Mouse (Mus musculus) embryonic facial prominence, embryonic 11.5 days (tissue): ENCODE results near the gene Hsf4. TPM values are rescaled to one million over a fixed set of nuclear protein-coding genes. Genes with fewer than 3 reads are reported as not detected.

Source experiments
- ATAC-seq: fragments of 200-750 bp; cut with Nextera tagmentation; replicated peaks from 2 replicates; pipeline ENCODE4 v1.8.0; 2017; ENCODE audit warnings: low read depth; ENCODE audit not compliant: insufficient number of reproducible peaks, low FRiP score, low TSS enrichment
- DNase-seq: peaks from one replicate; pipeline ENCODE4 v3.0.0-alpha.2; 2015; ENCODE audit warnings: low spot score
- H3K27ac ChIP-seq: fragments of 300-500 bp; sonication (generic); replicated peaks from 2 replicates; pipeline ENCODE4 v1.5.1; 2014; ENCODE audit warnings: mild to moderate bottlenecking, low read depth, low read length, control low read depth
- H3K27me3 ChIP-seq: fragments of 300-500 bp; sonication (generic); 2 replicates; pipeline ENCODE4 v1.6.1; 2014; ENCODE audit warnings: mild to moderate bottlenecking, low read length, moderate library complexity, mixed read lengths; ENCODE audit not compliant: control insufficient read depth, insufficient read depth
- H3K36me3 ChIP-seq: fragments of 300-500 bp; sonication (generic); replicated peaks from 2 replicates; pipeline ENCODE4 v1.6.1; 2014; ENCODE audit warnings: low read depth, mild to moderate bottlenecking, low read length, moderate library complexity, mixed read lengths; ENCODE audit not compliant: control insufficient read depth, insufficient read depth
- H3K4me1 ChIP-seq: fragments of 300-500 bp; sonication (generic); 2 replicates; pipeline ENCODE4 v1.6.1; 2014; ENCODE audit warnings: low read length, mixed read lengths; ENCODE audit not compliant: control insufficient read depth, insufficient read depth
- H3K4me2 ChIP-seq: fragments of 300-500 bp; sonication (generic); 2 replicates; pipeline ENCODE4 v1.6.1; 2014; ENCODE audit warnings: low read depth, mild to moderate bottlenecking, control low read depth, low read length, moderate library complexity
- H3K4me3 ChIP-seq: fragments of 300-500 bp; sonication (generic); 2 replicates; pipeline ENCODE4 v1.5.1; 2014; ENCODE audit warnings: low read depth, low read length, control low read depth
- H3K9ac ChIP-seq: fragments of 300-500 bp; sonication (generic); replicated peaks from 2 replicates; pipeline ENCODE4 v1.6.1; 2014; ENCODE audit warnings: mild to moderate bottlenecking, control low read depth, low read length
- H3K9me3 ChIP-seq: fragments of 300-500 bp; sonication (generic); replicated peaks from 2 replicates; pipeline ENCODE4 v1.6.1; 2016; ENCODE audit warnings: mild to moderate bottlenecking, low read length, inconsistent platforms, mixed read lengths; ENCODE audit not compliant: control insufficient read depth
- WGBS: fragments of 180-500 bp; shearing (Covaris S2); extraction: QIAGEN DNeasy Blood & Tissue Kit; methylation state at CpG from one replicate; pipeline ENCODE4 v1.1.7; 2014; 5-methylcytosine and 5-hydroxymethylcytosine counted together
- polyA plus RNA-seq: library from polyadenylated mRNA; unstranded; fragments of >200 nt; fragmentation: Nextera tagmentation; extraction: Ambion mirVana; gene quantifications from 2 replicates; pipeline ENCODE4 v1.2.1, GENCODE M21; 2014

Hsf4 gene
- polyA plus RNA-seq, 1 experiment from 2014 or later: 0.13 TPM

GRCm38 (mm10) chr8:105297511-105298192 is 28.1 kb downstream of the Hsf4 start, which contains the start of gene E2f4:
Gene E2f4, plus strand, starts transcription at chr8:105297663.
- H3K9ac ChIP-seq: peak within 1 kb of the TSS; percentile 92
- peak within 1 kb of the TSS; percentile 41 for H3K27ac ChIP-seq
- peak within 1 kb of the TSS; percentile 98 for H3K4me3 ChIP-seq
- peaks cover 5% of the 10 kb centered on the region; the same call in 1 of the 2 replicates for H3K36me3 ChIP-seq
- H3K4me2 ChIP-seq: peak within 1 kb of the TSS; percentile 86
- H3K9me3 ChIP-seq: no peaks in the 10 kb centered on the region
- peak; percentile 98 for DNase-seq
- peak; percentile 75 for ATAC-seq
- under 1% methylated on average over 58 of the region's 58 CpGs for WGBS
- H3K4me1 ChIP-seq: peaks cover 5% of the 10 kb centered on the region
- H3K27me3 ChIP-seq: no peaks in the 10 kb centered on the region

DNA sequence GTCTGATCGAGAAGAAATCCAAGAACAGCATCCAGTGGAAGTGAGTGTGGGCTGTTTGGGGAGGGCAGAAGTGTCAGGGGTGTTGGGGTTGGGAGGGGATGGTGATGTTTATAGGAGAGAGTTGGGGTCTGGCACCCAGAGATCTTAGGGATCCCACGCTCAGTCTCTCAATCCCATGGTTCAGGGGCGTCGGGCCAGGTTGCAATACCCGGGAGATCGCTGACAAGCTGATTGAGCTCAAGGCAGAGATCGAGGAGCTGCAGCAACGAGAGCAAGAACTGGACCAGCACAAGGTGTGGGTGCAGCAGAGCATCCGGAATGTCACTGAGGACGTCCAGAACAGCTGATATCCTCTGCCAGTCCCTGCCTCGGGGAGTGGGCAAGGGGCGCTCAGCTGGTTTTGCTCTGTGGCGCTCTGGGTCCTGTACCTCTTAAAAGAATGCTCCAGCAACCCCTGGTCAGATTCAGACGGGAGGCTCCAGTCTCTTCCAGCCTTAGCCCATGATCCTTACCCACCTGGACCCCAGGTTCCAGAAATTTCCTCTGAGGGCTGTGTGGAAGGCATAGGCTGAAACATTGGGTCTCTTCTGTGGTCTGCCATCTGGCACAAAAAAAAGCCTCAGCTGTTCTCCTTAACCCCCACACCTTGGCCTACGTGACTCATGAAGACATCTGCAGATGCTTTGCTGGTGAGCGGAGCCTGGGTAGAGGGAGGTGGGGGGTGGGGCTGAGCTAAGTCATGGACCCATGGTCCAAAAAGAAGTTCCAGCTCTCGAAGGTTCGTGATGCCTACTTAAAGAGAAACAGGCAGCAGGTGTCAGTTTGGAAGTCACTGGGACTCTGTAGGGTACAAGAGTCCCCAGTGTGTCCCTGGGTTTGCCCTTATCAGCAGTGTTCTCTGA is 29.0 kb downstream of the Hsf4 start:
- Histone ChIP-seq H3K9me3 (no peaks in the 10 kb centered on the region), H3K27me3 (no peaks in the 10 kb centered on the region), H3K4me3 (peak overlapping the region; percentile 98), H3K36me3 (peaks cover 7% of the 10 kb centered on the region; the same call in 1 of the 2 replicates), H3K27ac (no peak overlapping the region), H3K4me2 (peak overlapping the region; percentile 86), H3K9ac (peak overlapping the region; percentile 92), H3K4me1 (peaks cover 5% of the 10 kb centered on the region)
- 61% methylated on average over 18 of the region's 18 CpGs for WGBS
- DNase-seq (no peak), ATAC-seq (no peak)

DNA sequence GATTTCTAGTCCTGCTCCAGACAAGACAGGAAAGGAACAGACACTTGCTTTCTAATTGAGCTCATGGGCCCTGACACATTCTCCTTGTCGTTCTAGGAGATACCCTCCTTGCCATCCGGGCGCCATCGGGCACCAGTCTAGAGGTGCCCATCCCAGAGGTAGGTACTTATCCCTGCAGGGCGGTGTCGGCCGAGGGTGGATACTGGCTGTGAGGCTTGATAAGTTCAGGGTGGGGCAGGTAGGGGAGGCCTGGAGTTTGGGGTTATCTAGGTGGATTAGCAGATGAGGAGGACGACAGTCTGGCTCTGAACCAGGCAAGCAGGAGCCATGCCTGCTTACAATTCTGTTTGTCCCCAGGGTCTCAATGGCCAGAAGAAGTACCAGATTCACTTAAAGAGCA is 30.4 kb downstream of the Hsf4 start:
- H3K27me3 ChIP-seq: no peaks in the 10 kb centered on the region
- no peak for DNase-seq
- H3K4me1 ChIP-seq: peaks cover 5% of the 10 kb centered on the region
- no peak overlapping the region for H3K27ac ChIP-seq
- no peak overlapping the region for H3K4me2 ChIP-seq
- peaks cover 7% of the 10 kb centered on the region; the same call in 1 of the 2 replicates for H3K36me3 ChIP-seq
- ATAC-seq: no peak
- no peak overlapping the region for H3K4me3 ChIP-seq
- WGBS: 95% methylated on average over 8 of the region's 8 CpGs
- no peaks in the 10 kb centered on the region for H3K9me3 ChIP-seq
- H3K9ac ChIP-seq: no peak overlapping the region

DNA sequence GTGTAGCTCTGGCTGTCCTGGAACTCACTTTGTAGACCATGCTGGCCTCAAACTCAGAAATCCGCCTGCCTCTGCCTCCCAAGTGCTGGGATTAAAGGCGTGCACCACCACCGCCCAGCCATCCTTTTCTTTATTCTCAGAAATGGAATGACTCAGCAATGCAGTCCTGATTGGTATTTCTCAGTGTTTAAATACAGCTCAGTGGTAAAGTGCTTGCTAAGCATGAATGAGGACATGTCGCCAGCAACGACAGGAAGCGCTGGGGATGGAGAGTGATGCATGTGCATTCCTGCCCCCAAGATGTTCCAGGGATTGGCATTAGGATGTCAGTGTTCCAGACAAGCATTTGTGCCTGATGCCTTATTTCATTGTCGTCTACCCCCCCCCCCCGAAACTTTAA is 33.8 kb downstream of the Hsf4 start:
- peaks cover 7% of the 10 kb centered on the region; the same call in 1 of the 2 replicates for H3K36me3 ChIP-seq
- DNase-seq (no peak), ATAC-seq (no peak)
- peaks cover 10% of the 10 kb centered on the region for H3K4me1 ChIP-seq
- no peak overlapping the region for H3K4me3 ChIP-seq
- H3K27ac ChIP-seq: no peak overlapping the region
- no peaks in the 10 kb centered on the region for H3K27me3 ChIP-seq
- H3K9me3 ChIP-seq: no peaks in the 10 kb centered on the region
- H3K9ac ChIP-seq: no peak overlapping the region
- H3K4me2 ChIP-seq: no peak overlapping the region
- 91% methylated on average over 8 of the region's 8 CpGs for WGBS

DNA sequence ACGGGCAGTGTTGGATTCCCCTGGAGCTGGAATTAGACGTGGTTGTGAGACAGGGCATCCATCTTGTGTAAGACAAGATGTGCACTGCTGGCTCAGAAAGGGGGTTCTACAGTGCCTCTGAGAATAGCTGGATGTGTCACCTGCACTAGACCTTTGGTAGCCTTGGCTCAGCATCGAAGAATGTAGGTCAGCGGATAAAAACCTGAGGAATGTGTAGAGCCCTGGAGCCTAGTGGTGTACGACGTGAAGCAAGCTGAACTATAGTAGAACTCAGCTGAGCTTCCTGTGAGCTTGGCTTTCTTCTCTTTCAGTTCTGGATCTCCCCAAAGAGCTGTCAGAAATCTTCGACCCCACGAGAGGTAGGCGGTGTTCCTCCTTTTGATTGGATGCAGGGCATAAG is 34.3 kb downstream of the Hsf4 start:
- WGBS: 88% methylated on average over 9 of the region's 9 CpGs
- Histone ChIP-seq H3K27me3 (no peaks in the 10 kb centered on the region), H3K4me1 (peaks cover 6% of the 10 kb centered on the region), H3K4me2 (no peak overlapping the region), H3K36me3 (peaks cover 7% of the 10 kb centered on the region; the same call in 1 of the 2 replicates), H3K9me3 (no peaks in the 10 kb centered on the region), H3K9ac (no peak overlapping the region), H3K4me3 (no peak overlapping the region), H3K27ac (no peak overlapping the region)
- no peak for DNase-seq
- no peak for ATAC-seq

GRCm38 (mm10) chr8:105304325-105305210 is 35.0 kb downstream of the Hsf4 start:
- 75% methylated on average over 9 of the region's 9 CpGs for WGBS
- H3K4me1 ChIP-seq: peaks cover 5% of the 10 kb centered on the region; the same call in 1 of the 2 replicates
- DNase-seq: no peak
- no peak overlapping the region for H3K4me3 ChIP-seq
- no peak overlapping the region for H3K9ac ChIP-seq
- H3K9me3 ChIP-seq: no peaks in the 10 kb centered on the region
- H3K27ac ChIP-seq: no peak overlapping the region
- peaks cover 7% of the 10 kb centered on the region; the same call in 1 of the 2 replicates for H3K36me3 ChIP-seq
- no peaks in the 10 kb centered on the region for H3K27me3 ChIP-seq
- H3K4me2 ChIP-seq: no peak overlapping the region
- ATAC-seq: no peak

DNA sequence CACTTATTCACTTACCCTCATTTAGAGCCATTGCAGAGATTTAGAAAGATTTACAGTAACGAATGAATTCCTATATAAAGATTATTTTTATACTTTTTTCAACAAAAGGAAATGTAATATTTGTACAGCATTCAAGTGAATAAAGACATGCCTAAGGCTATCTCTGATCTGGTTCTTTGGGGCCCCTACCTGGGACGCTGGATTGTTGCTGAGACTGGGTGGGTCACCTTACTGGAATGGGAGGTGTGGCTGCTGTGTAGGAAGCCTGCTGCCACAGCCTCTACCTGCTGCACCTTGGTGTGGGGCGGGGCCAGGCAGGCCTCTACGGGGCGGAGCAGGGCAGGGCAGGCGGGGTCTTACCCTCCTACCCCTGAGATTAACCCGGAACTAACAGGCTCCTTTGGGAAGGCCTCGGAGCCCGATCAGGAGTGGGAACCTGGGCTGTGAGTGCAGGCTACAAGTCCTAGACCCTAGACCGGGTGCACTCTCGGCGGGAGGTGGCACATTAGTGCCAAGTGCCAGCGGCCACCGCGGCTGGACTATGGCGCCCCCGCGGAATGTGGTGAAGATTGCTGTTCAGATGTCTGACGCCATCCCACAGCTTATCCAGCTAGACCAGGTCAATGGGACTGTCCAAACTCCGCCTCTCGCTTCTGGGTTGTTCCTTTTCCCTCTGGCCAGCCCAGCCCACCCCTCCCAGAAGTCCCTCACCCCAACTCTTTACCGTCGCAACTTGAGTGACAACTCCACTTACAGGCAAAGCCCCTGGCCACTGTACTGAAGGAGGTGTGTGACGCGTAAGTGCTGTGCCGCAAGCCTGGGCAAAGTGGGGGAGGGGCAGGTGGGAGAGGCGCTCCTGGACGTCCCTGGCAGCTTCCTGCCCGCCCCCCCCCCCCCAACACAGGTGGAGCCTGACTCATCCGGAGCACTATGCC is 35.9 kb downstream of the Hsf4 start, which contains the start of gene Elmo3:
Elmo3 (plus strand) TSS at position 391 of the 935 bp plus-strand sequence.
- peaks cover 7% of the 10 kb centered on the region; the same call in 1 of the 2 replicates for H3K36me3 ChIP-seq
- H3K9me3 ChIP-seq: no peaks in the 10 kb centered on the region
- H3K9ac ChIP-seq: peak within 1 kb of the TSS; percentile 53
- peak within 1 kb of the TSS; percentile 25 for H3K4me3 ChIP-seq
- no peaks in the 10 kb centered on the region for H3K27me3 ChIP-seq
- DNase-seq (peak; percentile 67), ATAC-seq (peak; percentile 66)
- WGBS: 6% methylated on average over 26 of the region's 30 CpGs
- H3K4me1 ChIP-seq: peaks cover 5% of the 10 kb centered on the region; the same call in 1 of the 2 replicates
- H3K4me2 ChIP-seq: peak within 1 kb of the TSS; percentile 57
- H3K27ac ChIP-seq: peak within 1 kb of the TSS; percentile 56; the same call in 1 of the 2 replicates
